Mouse (Mus musculus) midbrain, embryonic 11.5 days (tissue): ENCODE measurements around the gene 9030624G23Rik. TPM values are rescaled to one million over a fixed set of nuclear protein-coding genes. Genes with fewer than 3 reads are reported as not detected.
"Not testable (repeated sequence)": the region's sequence is repeated elsewhere in the genome, so short reads cannot be mapped to it uniquely, and the experiment has no call there.

Source experiments
- ATAC-seq: fragments of 200-750 bp; cut with Nextera tagmentation; 2 replicates; pipeline ENCODE4 v1.8.0; 2017; ENCODE audit warnings: moderate TSS enrichment, moderate library complexity; ENCODE audit not compliant: low FRiP score
- DNase-seq: peaks from one replicate; pipeline ENCODE4 v3.0.0; 2015; ENCODE audit warnings: low spot score; ENCODE audit errors: missing footprints
- H3K27ac ChIP-seq: fragments of 300-500 bp; sonication (generic); 2 replicates; pipeline ENCODE4 v1.5.1; 2014; ENCODE audit warnings: low read depth, low read length
- H3K27me3 ChIP-seq: fragments of 300-500 bp; sonication (generic); 2 replicates; pipeline ENCODE4 v1.6.1; 2014; ENCODE audit warnings: mild to moderate bottlenecking, low read length, moderate library complexity, mixed read lengths; ENCODE audit not compliant: control insufficient read depth, insufficient read depth
- H3K36me3 ChIP-seq: fragments of 300-500 bp; sonication (generic); 2 replicates; pipeline ENCODE4 v1.6.1; 2014; ENCODE audit warnings: mild to moderate bottlenecking, low read length, moderate library complexity, mixed read lengths; ENCODE audit not compliant: control insufficient read depth, insufficient read depth
- H3K4me1 ChIP-seq: fragments of 300-500 bp; sonication (generic); 2 replicates; pipeline ENCODE4 v1.6.1; 2014; ENCODE audit warnings: low read length; ENCODE audit not compliant: control insufficient read depth, insufficient read depth
- H3K4me2 ChIP-seq: fragments of 300-500 bp; sonication (generic); 2 replicates; pipeline ENCODE4 v1.6.1; 2014; ENCODE audit warnings: mild to moderate bottlenecking, moderate library complexity
- H3K4me3 ChIP-seq: fragments of 300-500 bp; sonication (generic); 2 replicates; pipeline ENCODE4 v1.5.1; 2014; ENCODE audit warnings: low read depth, low read length
- H3K9ac ChIP-seq: fragments of 300-500 bp; sonication (generic); 2 replicates; pipeline ENCODE4 v1.6.1; 2014; ENCODE audit warnings: low read length
- H3K9me3 ChIP-seq: fragments of 300-500 bp; sonication (generic); 2 replicates; pipeline ENCODE4 v1.6.1; 2016; ENCODE audit warnings: low read length; ENCODE audit not compliant: control insufficient read depth
- WGBS: fragments of 180-500 bp; shearing (Covaris S2); extraction: QIAGEN DNeasy Blood & Tissue Kit; methylation state at CpG from one replicate; pipeline ENCODE4 v1.1.7; 2014; 5-methylcytosine and 5-hydroxymethylcytosine counted together
- polyA plus RNA-seq: library from polyadenylated mRNA; unstranded; fragments of >200 nt; fragmentation: Nextera tagmentation; extraction: Ambion mirVana; gene quantifications from 2 replicates; pipeline ENCODE4 v1.2.1, GENCODE M21; 2014

9030624G23Rik gene
- polyA plus RNA-seq: 1.5 and 1.7 TPM in 2 replicates

- Histone ChIP-seq H3K4me3 (peak within 1 kb of the TSS; percentile 30), H3K4me2 (peak within 1 kb of the TSS; percentile 32; the same call in 1 of the 2 replicates)
- not testable (repeated sequence) for H3K27ac ChIP-seq, H3K4me1 ChIP-seq, ATAC-seq, H3K36me3 ChIP-seq, H3K27me3 ChIP-seq, H3K9me3 ChIP-seq, H3K9ac ChIP-seq
- under 1% methylated on average over 35 of the region's 39 CpGs for WGBS
- DNase-seq: peak; percentile 84
Observed at GRCm38 (mm10) chr12:24097108-24097520, at the start of gene 9030624G23Rik. TSS of gene 9030624G23Rik (minus strand) at chr12:24097246.

GRCm38 (mm10) chr12:24083096-24083495, 13.9 kb downstream of the 9030624G23Rik start:
- not testable (repeated sequence) for H3K4me2 ChIP-seq, H3K4me1 ChIP-seq, H3K27me3 ChIP-seq, H3K9ac ChIP-seq, H3K9me3 ChIP-seq, ATAC-seq, DNase-seq, H3K36me3 ChIP-seq, H3K27ac ChIP-seq, H3K4me3 ChIP-seq
- WGBS: 91% methylated on average over 2 of the region's 5 CpGs
